Mouse (Mus musculus) activated CD4-positive, CD25-positive, alpha-beta regulatory T cell, adult 4 months (primary cell): ENCODE measurements around the gene Acadvl. TPM values are rescaled to one million over a fixed set of nuclear protein-coding genes. Genes with fewer than 3 reads are reported as not detected.

Experiments
- ATAC-seq: one replicate; pipeline ENCODE4 v1.8.0; 2017
- polyA plus RNA-seq, 2 experiments: library from polyadenylated mRNA; unstranded; fragments of 100-300 nt; shearing (Covaris generic); gene quantifications; one replicate each; pipeline ENCODE4 v1.2.1; 2017

The Acadvl gene
- polyA plus RNA-seq, result 100 to 1,000 TPM; 107 to 139 TPM

DNA sequence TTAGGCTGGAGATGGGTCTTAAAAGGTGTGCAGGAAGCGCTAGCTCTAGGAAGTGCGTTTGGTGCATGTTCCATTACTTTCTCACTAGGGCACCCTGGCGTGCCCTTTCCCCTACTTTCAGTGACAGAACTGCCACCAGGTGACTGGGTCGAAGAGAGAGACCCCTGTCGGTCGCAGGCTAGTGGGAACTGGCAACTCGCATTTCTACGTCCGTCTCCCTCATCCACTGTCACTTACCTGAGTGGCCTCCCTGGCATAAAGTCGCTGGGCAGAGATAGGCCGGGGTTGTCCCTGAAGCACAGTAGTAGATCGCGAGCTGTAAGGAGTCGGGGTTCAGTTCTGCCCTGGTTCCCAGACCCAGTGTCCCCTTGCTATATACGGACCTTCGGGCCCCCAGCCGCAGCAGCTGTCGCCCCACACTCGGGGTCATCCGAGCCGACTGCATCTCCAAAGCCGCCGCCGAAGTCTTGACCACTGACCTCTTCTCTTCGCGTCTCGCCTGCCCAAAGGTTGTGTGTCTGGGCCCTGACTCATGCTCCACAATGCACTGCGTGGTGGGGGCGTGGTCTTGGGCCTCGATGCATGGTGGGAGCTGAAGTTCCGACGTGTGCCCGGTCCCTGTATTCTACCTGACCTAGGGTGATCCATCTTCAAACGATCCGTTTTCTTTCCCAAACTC lies at the start of gene Acadvl:
Gene Acadvl, minus strand, starts transcription at position 532 of the 679 bp plus-strand sequence.
- peak; percentile 67 for ATAC-seq

DNA sequence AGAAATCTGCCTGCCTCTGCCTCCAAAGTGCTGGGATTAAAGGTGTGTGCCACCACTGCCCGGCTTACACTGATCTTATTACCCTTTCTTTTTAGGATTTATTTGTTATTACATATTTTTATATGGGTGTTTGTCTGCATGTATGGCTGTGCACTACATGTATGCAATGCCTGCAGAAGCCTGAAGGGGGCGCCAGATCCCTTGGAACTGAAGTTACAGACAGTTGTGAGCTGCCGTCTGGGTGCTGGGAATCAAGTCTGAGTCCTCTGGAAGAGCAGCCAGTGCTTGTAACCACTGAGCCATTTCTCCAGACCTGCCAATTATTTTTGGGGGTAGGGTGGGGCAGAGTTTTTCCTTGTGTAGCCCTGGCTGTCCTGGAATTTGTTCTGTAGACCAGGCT lies 47.8 kb upstream of the Acadvl start:
- ATAC-seq, result no peak

DNA sequence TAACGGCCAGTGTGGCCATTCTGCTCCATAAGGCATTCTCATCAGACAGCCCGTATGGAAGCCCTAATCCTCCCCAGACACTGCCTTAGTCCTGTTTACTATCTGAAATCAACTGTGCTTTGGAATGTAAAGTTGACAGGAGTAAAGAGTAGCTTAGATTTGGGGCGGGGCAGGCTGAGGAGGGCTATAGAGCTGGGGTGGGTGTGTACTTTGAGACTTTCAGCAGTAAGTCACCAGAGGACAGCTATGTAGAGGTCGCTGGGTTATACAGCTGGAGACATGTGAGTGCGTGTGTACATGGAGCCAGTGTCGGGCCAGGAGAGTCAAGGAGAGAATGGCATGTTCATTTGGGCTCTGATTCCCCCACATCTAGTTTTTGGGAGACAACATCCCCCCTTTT lies 44.7 kb upstream of the Acadvl start:
- ATAC-seq, result no peak

DNA sequence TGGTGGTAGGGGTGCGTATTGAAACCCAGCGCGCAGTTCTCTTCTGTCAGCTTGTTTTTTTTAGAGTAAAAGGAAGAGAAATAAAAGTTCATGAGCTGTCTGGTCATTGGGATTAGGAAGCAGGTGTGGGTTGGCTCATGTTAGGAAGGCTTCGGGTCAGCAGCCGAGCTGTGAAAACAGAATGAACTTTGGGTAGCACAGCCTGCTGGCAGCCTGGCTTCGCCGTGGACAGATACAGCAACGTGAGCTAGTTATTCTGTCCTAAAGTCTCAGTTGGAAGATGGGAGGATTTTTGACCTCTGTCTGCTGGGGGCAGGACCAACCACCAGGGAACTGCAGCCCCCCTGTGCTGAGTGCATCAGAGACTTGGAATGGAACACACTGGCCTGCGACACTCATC lies 42.6 kb upstream of the Acadvl start:
- ATAC-seq, result no peak

DNA sequence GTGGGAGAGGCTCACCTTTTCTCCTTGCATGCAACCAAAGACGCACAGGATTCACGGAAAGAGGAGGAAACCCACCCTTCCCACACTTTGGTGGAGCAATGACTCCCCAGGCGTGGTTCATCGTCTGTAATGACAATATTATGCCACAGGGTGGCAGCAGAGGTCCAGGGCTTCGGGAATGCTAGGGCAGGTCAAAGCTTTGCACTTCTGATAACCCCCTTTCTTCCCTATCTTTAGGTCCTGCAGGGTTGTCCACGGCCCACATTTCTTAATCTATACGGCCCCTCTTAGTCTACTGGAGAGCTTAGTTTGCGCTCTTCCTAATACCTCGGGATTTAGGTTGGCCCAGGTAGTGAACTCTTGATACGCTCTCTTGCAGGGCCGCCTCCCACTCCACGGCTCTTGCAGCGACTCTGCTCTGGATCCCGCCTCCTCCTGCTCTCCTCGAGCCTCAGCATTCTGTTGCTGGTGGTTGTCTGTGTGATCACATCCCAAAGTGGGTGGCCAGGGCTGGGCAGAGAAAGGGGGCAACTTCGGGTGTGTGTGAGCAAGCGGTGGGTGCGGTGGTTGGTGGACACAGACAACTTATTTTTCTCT lies 40.5 kb upstream of the Acadvl start:
- ATAC-seq, result no peak

DNA sequence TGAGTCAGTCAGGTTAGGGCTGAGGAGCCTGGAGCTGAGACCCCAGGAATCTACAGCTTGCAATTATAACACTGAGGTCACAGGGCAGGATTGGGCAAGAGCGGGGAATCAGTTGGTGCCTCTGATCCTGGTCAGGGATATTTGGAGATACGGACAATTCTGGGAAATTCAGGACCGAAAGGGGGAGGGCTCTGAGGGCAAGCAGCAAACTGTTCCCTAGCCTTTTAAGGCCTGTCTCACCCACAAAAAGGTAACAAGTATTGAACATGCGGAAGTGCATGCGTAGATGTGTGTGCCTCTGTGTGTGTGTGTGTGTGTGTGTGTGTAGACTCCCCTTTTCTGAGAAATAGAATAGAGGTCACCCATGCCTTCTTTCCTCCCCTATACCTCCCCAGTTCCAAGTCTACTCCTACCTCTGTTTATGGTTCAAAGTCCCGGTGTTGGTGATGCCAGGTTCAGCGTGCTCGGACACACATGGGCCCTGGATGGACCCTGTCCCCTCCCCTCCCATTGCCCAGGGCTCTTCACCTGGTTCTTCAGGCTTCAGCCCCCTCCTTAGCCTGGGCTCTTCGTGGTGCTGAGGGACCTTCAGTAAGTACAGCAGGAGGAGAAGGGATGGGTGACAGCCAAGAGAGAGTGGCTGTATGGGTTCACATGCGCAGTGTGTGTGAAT lies 38.8 kb upstream of the Acadvl start, which contains the start of gene Asgr1:
Gene Asgr1, plus strand, starts transcription at position 188 of the 673 bp plus-strand sequence.
- no peak for ATAC-seq

DNA sequence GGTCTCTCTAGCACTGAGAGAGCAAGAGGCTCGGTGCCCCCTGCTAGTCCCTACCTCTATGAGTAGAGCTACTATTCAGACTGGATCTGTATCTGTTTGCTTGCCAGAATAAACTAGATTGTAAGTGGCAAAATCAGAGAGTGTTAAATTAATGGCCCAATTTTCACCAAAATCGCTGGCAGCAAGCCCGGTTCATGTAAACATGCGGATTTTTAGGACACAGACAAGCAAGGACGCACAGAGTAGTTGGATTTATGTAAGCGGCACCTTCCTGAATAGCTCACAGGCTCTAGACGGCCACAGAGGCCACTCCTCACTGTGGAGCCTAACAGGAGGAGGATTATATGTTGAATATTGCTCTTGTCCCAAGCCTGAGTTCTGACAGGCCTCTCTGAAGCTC lies 37.9 kb upstream of the Acadvl start:
- no peak for ATAC-seq

DNA sequence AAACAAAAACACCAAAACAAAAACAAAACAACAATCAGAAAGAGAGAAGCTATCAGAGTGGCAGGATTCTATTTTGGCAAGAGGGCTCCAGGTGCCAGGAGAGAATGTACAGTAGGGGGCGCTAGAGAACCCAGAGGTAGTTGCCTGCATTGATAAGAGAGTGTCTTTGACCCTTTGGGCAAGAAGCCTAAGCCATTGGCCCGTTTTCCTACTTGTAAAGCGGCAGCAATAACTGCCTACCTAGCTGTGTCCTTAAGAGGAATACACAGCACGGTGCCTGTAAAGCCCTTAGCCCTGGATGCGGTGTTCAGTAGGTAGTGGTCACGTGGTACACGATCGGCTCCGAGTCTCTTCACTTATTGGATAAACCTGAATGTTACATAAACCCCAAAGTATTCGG lies 34.6 kb upstream of the Acadvl start:
- ATAC-seq, result no peak

DNA sequence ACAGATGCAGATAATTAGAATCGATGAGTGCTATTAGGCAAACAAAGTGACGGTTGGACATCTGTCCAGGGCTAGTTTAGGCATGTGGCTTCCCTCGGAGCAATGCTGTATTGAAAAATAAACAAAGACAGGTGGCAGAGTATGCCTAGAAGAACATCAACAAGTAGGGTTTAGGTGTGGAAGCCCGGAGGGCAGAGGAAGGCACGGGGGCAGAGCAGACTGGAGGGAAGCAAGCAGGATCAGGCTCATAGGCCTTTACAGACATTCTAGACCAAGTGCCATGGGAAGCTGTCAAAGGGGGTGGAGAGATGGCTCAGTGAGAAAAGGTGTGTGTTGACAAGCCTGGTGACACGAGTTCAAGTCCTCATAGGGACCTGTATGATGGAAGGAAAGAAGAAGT lies 34.2 kb upstream of the Acadvl start:
- no peak for ATAC-seq

DNA sequence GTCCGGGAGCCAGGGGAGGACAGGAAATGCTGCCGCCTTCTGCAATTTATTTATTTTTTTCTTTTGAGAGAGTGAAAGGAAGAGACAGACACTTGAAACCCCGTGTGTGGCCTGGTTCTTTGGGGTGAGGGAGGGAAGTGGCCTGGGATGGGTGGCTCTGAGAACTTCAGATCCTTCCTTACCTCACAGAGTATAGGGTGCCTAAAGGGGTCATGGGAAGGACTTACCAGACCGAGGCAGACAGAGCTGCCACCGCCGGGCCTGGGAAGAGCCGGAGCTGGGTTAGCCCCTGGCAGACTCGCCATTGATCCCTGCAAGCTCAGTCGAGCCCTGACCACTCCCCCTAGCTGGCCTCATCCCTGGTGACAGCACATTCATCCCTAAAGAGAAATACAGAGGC lies 30.2 kb upstream of the Acadvl start:
- ATAC-seq, result no peak

DNA sequence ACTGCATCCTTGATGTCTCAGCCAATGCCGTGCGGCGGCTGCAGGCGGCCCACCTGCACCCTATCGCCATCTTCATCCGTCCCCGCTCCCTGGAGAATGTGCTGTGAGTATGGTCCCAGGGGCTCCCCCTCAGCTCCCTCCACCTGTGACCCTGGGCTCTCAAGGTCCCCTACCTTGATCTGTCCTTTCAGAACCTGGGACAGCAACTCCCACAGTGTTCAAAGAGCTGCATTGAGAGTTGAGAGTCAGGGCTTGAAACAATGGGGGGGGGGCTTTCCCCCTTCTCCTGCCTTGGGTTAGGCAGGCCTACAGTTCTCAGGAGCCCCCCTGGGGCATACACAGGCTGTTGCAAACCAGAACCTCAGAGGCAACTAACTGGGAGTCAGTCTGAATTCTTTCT lies 28.5 kb upstream of the Acadvl start:
- ATAC-seq, result no peak

DNA sequence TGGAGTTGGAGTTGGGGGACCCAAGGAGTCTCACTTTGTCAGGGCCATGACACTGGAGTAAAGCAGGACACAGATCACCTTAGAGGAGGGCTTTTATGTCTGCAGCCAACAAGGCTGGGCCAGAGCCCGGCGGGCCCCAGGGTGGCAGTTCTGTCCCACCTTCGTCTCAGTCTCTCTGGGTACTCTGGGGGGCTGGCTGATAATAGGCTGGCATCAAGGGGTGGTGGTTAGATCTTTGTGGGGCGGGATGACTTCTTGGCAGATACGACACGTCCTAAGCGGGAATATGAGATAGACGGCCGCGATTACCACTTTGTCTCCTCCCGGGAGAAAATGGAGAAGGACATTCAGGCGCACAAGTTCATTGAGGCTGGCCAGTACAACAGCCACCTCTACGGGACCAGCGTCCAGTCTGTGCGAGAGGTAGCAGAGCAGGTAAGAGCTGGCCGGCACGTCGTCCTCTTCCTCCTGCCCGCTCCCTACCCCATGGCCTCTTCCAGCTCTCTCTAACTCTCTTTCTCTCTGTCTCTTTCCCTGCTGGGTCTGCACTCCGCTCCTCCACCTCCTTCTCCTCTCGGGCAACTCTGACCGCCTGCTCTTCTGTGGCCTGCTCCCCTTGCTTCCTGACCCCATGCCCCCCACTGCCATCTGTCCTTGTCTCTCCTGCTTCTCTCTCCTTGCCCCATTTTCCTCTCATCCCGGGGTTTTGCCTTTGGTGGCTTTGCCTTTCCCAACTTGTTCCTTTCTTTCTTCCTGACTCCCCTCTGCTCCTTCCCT lies 27.3 kb upstream of the Acadvl start:
- ATAC-seq, result no peak

DNA sequence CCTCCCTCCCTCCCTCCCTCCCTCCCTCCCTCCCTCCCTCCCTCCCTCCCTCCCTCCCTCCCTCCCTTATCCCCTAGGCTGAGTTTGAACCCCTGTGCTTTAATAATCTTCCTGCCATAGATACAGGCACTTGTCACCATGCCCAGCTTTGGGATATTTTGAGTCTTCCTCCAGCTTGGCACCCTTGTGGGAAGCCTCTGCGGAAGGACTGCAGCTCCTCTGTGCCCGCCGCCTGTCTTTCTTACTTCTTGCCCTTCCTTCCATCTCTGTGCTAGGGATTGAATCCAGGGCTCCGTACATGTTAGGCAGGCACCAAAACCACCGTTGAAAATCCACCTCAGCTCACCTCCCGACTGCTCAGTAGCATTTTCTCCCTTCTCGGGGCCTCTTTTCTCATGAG lies 25.0 kb upstream of the Acadvl start:
- ATAC-seq, result no peak

DNA sequence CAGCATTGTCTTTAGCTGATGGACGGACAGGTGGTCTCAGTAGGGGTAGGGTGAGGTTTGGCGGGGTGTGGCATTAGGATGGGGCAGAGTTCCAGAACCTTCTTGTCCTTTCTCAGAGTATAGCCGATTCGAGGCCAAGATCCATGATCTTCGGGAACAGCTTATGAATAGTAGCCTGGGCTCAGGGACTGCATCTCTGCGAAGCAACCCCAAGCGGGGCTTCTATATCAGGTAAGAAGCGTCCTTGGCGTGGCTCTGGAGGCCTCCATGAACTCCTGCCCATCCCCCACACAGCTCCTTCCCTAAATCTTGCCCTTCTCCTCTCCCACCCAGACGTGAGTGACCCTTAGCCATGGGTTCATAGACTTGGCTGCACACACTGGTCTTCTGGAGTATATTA lies 24.4 kb upstream of the Acadvl start:
- ATAC-seq, result no peak

DNA sequence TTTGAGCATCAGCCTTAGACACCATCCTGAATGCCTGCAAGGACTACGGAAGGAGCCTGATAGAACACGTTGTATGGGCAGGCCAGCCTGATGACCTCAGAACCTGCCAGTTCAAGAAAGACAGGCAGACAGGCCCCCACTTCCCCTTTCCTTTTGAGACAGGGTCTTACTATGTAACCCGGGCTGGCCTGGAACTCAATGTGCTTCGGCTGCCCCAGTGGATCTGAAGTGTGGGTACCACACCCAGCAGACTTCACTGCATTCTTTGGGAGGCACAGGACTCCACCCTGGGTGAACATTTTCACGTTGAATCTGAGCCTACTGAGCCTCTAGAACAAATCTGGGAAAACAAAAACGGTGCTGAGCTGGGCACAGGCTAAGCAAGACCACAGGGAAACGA lies 23.0 kb upstream of the Acadvl start:
- ATAC-seq, result no peak

DNA sequence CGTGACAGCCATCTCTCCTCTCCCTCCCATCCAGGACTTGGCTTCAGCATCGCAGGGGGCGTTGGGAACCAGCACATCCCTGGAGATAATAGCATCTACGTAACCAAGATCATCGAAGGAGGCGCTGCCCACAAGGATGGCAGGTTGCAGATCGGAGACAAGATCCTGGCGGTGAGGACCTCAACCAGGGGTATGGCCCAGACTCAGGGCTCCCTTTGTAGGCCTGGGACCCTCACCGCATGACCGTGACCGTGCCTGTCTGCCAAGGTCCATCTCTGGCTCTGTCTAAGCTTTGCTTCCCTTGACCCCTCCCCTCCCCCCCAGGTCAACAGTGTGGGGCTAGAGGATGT lies 16.1 kb upstream of the Acadvl start:
- ATAC-seq, result no peak

DNA sequence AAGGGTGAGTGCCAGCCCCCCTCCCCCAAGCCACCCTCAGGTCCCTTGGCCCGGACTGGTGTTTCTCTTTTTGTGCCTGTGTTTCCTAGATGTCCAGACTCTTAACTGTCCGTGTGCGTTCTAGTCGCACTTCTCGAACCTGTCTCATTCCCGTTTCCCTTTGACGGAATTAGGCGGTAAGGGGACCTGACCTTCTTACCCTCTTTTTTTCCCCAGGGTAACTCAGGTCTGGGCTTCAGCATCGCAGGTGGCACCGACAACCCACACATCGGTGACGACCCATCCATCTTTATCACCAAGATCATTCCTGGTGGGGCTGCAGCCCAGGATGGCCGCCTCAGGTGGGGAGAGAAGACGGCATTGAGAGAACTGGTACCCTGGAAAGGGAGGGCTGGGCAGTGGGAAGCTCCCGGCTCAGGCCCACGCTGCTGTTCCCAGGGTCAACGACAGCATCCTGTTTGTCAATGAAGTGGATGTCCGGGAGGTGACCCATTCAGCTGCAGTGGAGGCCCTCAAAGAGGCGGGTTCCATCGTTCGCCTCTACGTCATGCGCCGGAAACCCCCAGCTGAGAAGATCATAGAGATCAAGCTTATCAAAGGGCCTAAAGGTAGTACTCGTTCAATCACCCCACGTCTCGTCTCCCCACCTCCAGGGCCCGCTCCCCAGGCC lies 15.6 kb upstream of the Acadvl start:
- no peak for ATAC-seq

DNA sequence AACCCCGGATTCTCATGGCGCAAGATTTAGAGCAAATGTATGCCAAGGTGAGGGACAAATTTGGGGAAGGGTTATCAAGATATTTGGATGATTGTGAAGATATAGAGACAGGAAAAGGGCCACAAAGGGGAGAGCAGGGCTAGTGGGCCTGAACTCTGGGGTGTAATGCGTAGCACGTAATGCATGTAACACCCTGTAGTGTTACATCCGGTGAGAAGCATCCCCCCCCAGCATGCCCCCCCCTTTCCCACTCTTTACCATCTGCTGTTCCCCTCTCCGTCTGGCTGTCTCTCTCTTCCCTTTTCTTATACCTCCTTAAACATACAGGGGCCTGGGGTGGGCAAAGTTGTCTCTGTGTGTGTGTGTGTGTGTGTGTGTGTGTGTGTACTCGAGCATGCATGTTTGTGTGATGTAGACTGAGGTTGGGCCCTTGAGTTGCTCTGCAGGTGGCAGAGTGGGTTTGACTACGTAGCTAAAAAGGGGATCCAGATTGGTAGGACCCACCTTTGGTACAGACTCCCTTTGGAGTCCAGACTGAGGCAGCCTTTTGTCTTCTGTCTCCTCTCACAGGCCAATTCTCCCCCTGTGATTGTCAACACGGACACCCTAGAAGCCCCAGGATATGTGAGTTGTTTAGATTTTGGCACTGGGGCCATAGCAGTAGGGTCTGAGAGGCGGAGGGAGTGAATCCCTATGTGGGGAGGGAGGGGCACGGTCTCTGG lies 14.8 kb upstream of the Acadvl start:
- peak; percentile 37 for ATAC-seq

DNA sequence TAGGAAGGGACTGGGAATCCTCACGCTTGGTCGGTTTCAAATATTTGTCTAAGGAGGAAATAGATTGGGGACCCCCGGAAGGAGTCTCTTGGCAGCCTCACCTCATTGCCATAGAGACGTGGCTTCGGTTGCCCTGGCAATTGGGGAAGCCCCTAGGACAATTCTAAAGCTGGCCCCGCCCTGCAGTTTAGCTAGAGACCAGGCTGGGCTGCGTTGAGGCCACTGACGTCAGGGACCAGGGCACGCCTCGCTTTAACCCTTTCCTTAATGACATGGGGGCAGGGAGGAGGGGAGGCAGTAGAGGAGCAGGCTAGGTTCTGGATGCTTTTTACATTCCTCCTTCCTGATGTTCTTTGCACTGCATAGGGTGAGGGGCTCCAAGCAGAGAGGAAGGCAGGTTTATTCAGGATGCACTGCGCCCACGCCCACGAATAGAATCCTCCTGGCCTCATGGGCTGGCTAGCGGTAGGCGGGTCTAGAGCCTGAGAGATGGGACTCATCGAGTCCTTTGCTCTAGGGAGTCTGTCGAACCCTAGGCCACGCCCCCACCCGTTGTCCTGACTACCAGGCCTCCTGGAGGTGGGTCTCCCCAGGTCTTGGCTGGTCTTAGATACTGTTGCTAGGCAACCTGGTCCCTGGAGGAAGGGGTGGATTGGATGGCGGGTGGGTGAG lies 14.1 kb upstream of the Acadvl start:
- peak; percentile 85 for ATAC-seq

DNA sequence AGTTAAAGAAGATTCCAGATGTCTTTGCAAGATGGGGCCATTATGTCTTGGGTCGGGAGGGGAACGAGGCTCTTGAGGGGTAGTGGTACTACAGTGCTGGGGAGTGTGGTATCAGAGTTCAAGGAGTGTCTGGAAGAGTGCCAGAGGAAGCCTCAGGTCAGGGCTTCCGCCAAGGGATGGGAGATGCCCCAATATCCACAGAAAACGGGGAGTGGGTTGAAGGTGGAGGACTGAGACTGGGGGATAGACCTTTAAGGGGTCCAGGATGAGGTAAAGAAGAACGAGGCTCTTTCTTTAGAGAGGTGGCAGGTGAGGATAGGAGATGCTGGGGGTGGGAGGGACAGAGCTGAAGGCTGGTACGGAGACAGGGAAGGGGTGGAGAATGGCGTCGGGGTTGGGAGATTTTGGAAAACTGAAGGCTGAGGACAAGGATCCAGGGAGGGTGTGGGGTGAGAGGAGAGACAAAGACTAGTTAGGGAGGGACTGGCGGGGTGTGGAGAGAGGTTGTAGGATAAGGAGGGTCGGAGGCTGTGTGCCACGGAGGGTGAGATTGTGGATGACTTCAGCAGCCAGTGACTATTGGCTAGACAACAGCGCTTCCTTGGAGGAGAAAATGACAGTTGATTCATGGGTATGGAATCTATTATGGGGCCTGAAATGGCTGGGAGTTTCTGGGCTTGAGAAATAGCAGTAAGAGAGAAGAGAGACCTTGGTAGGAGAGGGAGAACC lies 13.4 kb upstream of the Acadvl start:
- ATAC-seq, result no peak

DNA sequence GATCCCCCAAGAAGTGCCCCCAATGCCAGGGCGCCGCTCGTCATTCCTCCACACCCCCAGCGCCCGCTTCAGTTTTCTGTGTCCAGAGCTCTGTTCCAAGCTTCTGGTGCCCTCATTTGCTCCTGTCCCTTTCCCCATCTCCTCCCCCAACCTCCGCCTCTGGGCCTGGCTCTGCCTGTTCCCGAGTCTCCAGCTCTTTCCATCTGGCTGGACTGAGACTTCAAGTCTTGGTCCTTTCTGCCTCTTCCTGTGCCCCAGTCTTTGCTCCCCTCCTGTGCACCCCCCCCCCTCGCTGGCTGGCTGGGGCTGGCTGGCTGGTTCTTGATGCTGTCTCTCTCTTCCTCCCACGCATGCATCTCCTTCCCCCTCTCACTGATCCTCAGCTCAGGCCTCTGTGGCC lies 12.2 kb upstream of the Acadvl start:
- ATAC-seq, result no peak
